Mouse (Mus musculus) gastrocnemius, postnatal 4 days (tissue): ENCODE data around the gene Chst4. TPM values are rescaled to one million over a fixed set of nuclear protein-coding genes. Genes with fewer than 3 reads are reported as not detected.
"Not testable (repeated sequence)": the region's sequence is repeated elsewhere in the genome, so short reads cannot be mapped to it uniquely, and the experiment has no call there.

Experiments
- DNase-seq, 2 experiments: peaks; one replicate each; pipeline ENCODE4 v3.0.0; 2021 to 2022; ENCODE audit warnings: low spot score in 2 of 2, mixed read lengths in 2 of 2
- long read RNA-seq, 2 experiments: library from polyadenylated mRNA; stranded (forward); transcript quantifications; one replicate each; pipeline ENCODE4 v2.0.0; 2021
- total RNA-seq, 2 experiments: library from RNA; stranded (reverse); gene quantifications; 2 replicates each; pipeline ENCODE4 v1.2.3; 2021

Gene Chst4
- not detected for total RNA-seq
- long read RNA-seq, experiment 1 = 0 reads
- long read RNA-seq, experiment 2 = 0 reads

- no peak for DNase-seq
Measured at GRCm38 (mm10) chr8:110039659-110040058, at the start of gene Chst4. TSS of gene Chst4 (minus strand) at chr8:110039740.

DNA sequence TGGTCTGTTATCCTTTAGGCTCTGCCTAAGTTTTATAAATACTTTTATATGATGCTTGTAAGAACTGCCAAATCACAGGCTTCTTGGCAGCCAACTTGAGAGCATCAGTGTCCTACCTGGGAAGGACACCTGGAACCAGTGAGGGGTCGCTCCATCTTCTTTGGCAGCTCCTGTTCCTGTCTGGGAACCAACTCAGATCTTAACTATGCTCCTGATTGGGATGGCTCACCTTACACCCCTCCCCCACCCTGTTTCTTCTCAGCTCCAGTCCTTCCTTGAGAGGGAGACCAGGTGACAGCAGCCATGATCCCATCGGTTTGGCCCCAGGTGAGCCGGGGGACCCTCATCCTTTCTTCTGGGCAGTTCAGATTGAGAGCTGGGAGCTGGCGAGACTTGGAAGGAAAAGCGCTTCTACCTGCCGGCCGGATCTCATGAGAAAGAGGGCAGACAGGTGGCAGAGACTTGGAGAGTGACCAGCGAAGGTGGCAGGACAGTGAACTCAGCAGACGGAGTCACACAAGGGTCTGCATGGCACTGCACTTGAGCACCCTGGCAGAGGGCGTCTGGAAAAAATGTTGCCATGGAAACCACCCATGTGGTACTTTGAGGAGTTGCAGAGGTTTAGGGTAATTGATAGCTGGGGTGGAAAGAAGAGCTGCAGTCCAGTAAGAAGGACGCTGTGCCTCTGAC is 43.0 kb upstream of the Chst4 start:
- DNase-seq = no peak

DNA sequence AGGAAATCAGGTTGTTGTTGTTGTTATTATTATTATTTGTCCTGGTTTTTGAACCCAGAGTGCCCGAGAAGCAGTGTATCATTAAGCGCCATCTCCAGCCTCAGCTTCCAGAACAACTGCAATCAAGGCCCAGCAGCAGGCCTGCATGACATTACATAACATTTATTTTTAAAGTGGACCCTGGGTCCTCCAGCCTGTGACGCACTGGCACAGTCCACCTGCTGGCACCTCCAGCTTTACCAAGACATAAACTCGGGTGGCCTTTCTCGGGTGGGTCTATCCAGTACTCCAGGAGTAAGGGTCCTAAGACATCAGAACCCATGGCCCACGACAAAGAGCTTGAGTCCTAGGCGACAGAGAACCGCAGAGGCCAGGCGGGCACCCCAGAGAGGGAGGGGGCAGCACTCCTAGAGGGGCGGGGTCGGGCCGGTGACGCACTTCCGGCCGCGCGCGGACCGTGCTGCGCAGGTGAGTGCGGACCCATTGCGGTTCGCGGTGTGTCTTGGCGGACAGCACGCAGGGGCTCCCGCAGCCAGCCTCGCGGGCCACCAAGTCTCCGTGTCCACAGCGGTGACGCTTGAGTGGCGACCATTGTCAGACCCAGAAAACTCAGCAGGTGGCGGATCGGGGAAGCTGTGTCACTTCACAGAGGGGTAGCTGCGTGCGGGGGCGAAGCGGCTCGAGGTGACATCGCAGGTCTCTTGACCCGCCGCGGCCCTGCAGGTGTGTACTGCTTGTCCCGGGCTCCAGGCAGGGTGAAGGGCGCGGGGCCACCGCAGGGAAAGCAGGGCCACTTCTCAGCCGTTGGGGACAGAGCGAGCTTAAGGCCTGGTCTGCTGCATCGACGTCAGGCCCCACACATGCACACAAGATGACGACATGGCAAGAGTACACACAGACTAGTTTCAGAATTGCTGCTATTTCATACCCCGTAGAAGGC is 40.0 kb upstream of the Chst4 start, which contains the start of gene Zfp612:
TSS of gene Zfp612 (plus strand) at position 465 of the 940 bp plus-strand sequence.
- DNase-seq = peak in 1 of 2 experiments; percentile 23

DNA sequence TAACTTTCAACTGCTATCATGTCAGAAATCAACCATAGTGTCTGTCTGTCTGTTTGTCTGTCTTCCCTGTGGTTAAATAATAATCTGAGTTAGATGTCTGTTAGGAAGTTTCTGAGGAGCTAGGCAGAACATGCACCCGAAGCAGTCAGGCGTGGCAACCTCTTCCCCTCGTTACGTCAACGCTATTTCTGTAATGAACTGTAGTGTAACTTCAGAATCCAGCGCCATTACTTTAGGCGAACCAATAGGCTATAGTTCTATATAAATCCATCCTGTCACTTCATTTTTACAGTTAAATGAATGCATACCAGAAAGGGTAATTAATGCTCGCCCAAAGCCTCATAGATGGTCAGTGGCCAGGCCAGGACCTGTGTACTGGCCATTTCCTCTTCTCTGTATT is 35.0 kb upstream of the Chst4 start:
- no peak for DNase-seq

DNA sequence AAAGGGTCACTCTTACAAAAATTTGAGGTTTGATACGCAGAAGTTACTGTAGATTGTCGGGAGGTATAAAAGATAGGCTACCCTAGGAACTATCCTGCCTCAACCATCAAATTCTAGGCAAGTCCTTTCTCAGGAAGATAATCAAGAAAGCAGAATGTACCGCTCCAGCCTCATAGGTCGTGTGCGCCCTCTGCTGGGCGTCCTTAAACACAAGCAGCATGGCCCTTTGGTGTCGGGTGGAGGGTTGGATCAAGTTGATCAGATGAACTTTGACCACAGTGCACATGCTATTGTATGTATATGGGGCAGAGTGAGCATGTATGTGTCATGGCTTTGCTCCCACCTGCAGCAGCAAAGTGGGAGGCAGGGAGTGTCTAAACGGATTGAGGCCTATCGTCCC is 32.1 kb upstream of the Chst4 start:
- peak; percentile 38 to 54 for DNase-seq

DNA sequence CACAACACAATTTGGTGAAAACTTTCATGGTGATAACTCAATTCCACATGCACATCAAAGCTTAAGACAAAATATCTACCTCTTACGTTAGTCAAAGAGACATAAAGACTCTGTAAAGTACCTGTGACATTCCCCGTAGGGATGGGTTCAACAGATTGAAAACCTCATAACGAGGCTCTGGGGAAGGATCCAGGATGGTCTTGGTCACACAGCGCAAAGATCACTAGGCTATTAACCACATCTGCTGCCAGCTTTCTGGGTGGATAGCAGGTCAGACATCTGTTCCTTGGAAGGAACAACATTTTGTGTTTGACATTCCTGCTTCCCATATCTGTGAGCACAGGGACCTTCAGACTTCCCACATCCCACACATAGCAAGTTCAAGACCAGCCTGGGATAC is 30.2 kb upstream of the Chst4 start:
- no peak for DNase-seq

- DNase-seq = no peak
Measured at GRCm38 (mm10) chr8:110065676-110066075, 26.1 kb upstream of the Chst4 start.

DNA sequence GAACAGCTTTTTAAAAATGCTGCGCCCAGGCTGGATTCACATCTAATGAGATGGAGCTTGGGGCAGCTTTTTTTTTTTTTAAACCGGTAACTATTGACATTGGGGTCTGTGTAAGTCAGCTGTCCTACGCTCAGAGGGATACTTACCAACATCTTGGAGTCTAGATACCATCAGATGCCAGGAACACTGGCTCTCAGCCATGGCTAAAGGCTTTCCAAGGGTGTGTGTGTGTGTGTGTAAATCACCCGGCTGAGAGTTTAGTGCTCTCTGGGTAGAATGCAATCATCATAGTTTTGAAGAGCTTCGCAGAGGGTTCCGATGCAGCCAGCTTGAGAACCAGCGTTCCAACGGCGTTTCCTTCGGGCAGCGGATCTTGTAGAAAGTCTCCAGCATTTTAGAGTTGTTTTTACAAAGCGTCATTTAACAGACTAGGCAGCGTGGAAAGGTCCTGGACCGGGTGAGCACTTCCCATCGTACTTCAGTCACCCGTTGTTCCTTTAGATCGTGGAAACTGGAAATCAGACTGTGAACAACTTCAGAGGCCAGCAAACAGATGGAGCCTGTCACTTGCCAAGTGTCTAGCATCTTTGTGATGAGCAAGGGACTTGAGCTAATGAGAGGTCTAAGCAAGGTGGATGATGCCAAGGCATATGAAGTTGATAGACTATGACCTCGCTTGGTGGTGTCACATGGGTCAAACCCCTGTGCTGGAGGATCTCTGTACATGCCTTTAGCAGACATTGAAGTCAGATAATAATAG is 25.2 kb upstream of the Chst4 start:
- no peak for DNase-seq

GRCm38 (mm10) chr8:110064161-110064560 is 24.6 kb upstream of the Chst4 start:
- DNase-seq = no peak

DNA sequence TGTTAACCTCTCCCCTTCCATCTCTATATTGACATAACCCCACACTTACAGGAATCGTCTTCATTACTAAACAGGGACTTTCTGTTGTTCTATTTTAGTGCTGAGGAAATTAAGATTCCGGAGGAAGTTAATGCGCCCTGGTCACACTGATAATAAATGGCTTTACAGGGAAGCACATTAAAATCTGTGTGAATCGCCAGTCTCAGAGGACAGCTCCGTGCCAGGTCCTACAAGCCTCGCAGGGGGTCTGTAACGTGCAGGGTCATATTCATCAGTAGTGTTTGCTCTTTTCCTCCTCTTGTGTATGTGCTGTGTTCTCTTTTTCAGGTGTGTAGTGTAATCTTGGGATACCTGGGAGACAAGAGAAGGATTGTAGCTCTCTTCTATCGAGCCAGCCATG is 18.7 kb upstream of the Chst4 start:
- no peak for DNase-seq

- no peak for DNase-seq
Measured at GRCm38 (mm10) chr8:110051208-110051607, 11.7 kb upstream of the Chst4 start.

DNA sequence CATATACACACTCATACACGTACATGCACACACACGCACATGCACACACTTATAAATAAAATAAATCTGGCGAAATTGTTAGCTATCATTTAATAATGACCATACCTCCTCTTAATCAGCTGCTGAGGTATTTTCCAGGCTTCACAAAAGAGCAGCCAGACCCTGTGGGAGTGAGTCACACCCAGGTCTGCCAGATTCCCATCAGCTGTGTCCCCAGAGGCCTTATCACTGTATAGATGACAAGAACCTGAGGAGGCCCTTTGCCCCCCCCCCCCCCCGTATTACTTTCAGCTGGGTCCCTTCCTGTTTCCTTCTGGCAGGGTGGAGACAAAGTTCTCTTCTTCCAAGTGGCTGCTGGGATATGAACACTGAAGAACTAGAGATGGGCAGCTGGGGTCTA is 969 bp upstream of the Chst4 start:
- no peak for DNase-seq

GRCm38 (mm10) chr8:110039216-110039615 is 324 bp downstream of the Chst4 start:
- no peak for DNase-seq

GRCm38 (mm10) chr8:110036156-110036555 is 3.4 kb downstream of the Chst4 start:
- no peak for DNase-seq

DNA sequence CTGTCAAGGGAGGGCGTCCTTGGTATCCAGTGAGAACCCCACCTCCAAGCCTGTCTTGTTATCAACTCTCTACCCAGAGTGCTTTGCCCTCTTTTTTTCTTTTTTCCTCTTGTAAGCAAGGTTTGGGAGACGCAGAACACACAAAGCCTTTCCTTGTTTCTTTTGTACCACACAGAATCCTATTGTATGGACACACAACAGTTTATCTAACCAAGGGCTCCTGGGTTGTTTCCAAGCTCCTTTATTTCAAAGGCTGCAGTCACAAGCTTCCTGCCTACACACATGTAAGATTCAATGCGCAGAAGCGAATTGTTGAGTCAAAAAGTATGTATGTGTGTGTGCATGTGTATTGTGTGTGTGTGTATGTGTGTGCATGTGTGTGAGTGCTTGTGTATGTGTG is 5.2 kb downstream of the Chst4 start:
- DNase-seq = no peak

DNA sequence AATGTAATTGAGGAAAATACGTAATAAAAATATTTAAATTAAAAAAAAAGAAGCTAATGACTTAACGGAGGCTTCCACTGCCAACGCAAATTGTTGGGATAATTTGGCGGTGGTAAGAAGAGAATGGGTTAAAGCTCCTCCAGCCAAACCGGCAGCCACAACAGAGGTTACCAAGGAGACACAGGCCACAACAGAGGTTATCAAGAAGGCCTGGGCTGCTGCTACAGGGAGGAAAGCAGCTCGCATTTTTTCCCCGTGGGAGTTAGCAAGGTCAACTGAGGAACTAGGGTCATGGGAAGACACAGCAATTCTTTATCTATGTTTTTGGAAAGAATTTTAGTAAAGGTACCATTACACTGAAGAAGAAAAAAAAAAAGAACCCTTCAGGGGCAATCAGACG is 5.8 kb downstream of the Chst4 start:
- not testable (repeated sequence) for DNase-seq

GRCm38 (mm10) chr8:110022768-110023344 is 16.7 kb downstream of the Chst4 start:
- DNase-seq = no peak

DNA sequence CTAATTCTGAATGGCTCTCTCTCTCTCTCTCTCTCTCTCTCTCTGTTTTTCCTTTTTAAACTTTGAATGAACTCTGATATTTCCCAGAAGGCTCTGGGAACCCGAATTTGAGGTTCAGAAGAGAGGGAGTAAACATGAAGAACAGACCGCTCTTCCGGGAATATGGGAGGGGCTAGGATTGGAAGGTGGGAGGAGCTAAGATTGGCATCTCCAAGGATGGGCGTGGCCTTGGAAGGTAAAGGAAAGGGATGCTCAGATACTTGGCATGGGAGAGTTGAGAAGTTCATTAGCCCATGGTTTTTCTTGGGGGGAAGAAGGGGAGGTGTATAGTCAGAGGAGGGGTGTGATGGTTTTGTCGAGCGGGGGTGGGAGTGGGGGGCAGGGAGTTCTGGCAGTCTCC is 17.5 kb downstream of the Chst4 start:
- no peak for DNase-seq

DNA sequence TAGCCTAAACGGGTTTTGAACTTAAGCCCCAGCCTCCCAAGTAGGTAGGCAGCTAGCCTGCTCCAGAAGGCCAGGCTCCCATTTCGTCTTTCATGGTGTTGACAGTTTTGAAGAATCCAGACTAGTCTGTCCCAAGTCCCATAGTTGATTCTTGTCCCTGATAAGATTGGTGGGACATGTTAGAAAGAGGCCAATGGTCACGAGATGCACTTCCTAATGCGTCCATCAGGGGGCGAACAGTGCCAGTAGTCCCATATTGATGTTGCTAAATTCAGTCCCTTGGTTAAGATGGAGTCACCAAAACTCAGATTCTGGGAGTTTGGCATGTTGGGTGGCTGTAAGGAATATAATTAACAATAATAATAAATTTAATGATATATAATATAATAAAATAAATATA is 28.7 kb downstream of the Chst4 start:
- peak in 1 of 2 experiments; percentile 46 for DNase-seq

- no peak for DNase-seq
Measured at GRCm38 (mm10) chr8:110008995-110009446, 30.5 kb downstream of the Chst4 start.
